Mouse (Mus musculus) bone marrow, adult 2 months (tissue): ENCODE results near the gene Suv39h2. TPM values are rescaled to one million over a fixed set of nuclear protein-coding genes. Genes with fewer than 3 reads are reported as not detected.
A peak's percentile ranks its signal among the peaks of the same experiment; 100 is the strongest.

Experiments
- H3K27ac ChIP-seq: fragments of 200-500 bp; 2 replicates; pipeline ENCODE4 v1.5.1; 2012; ENCODE audit warnings: low read depth, mild to moderate bottlenecking, control low read depth, inconsistent platforms, low read length; ENCODE audit not compliant: control insufficient read depth, poor library complexity, insufficient read depth
- H3K4me1 ChIP-seq: fragments of 200-500 bp; 2 replicates; pipeline ENCODE4 v1.6.1; 2011; ENCODE audit warnings: low read length; ENCODE audit not compliant: control insufficient read depth, insufficient read depth
- H3K4me3 ChIP-seq: fragments of 200-500 bp; replicated peaks from 2 replicates; pipeline ENCODE3; 2011; ENCODE audit warnings: mild to moderate bottlenecking, low read depth, low read length, control low read depth; ENCODE audit not compliant: control insufficient read depth
- CTCF ChIP-seq: fragments of 200-500 bp; IDR thresholded peaks from 2 replicates; pipeline ENCODE4 v1.5.1; 2011; ENCODE audit warnings: low read length, control low read depth; ENCODE audit not compliant: control insufficient read depth, insufficient read depth
- POLR2A ChIP-seq: fragments of 200-500 bp; IDR thresholded peaks from 2 replicates; pipeline ENCODE4 v1.6.1; 2011; ENCODE audit warnings: low read depth, mild to moderate bottlenecking, control low read depth, low read length, borderline replicate concordance; ENCODE audit not compliant: control insufficient read depth
- WGBS: fragments of 180-500 bp; shearing (Covaris S2); methylation state at CpG from one replicate; pipeline ENCODE4 v1.1.7; 2018; 5-methylcytosine and 5-hydroxymethylcytosine counted together
- polyA plus RNA-seq: library from polyadenylated mRNA; stranded (reverse); fragments of >200 nt; gene quantifications from 2 replicates; pipeline ENCODE4 v1.2.4, GENCODE M21; 2011; ENCODE audit warnings: low replicate concordance; ENCODE audit not compliant: missing spikeins, insufficient read depth, insufficient read length

Suv39h2 gene
- 3.4 and 4.4 TPM in 2 replicates for polyA plus RNA-seq

DNA sequence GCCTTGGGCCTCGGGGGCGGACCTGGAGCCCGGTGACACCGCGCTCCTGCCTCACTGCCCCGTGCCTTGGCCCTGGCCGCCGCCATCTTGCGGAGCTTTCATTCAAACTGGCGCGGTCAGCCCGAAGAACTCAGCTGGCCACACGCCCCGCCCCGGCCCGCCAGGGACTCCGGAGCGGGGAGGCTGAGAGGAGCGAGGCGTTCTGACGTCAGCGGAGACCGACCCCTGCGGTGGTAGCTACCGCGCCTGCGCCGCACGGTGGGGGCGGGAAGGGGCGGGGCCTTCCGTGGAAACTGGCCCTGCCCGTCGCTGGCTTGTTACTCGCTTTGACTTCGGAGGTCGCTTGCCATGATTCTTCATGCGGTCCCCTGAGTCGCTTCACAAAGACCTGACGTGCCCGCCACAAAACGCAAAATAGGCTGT lies at the start of gene Suv39h2:
Gene Suv39h2, minus strand, starts transcription at position 171 of the 423 bp plus-strand sequence.
- under 1% methylated on average over 42 of the region's 42 CpGs for WGBS
- TF ChIP-seq POLR2A (peak; percentile 45; the same call in 1 of the 2 replicates), CTCF (no peak)
- Histone ChIP-seq H3K4me1 (peaks cover 2% of the 10 kb centered on the region; the same call in 1 of the 2 replicates), H3K27ac (peak within 1 kb of the TSS; percentile 75), H3K4me3 (peak within 1 kb of the TSS; percentile 97)

GRCm38 (mm10) chr2:3522558-3522957 lies 47.7 kb upstream of the Suv39h2 start:
- no peak overlapping the region for H3K4me3 ChIP-seq
- 58% methylated on average over 4 of the region's 4 CpGs for WGBS
- TF ChIP-seq CTCF (no peak), POLR2A (no peak)
- H3K4me1 ChIP-seq, result no peaks in the 10 kb centered on the region; the same call in none of the 2 replicates
- no peak overlapping the region for H3K27ac ChIP-seq

DNA sequence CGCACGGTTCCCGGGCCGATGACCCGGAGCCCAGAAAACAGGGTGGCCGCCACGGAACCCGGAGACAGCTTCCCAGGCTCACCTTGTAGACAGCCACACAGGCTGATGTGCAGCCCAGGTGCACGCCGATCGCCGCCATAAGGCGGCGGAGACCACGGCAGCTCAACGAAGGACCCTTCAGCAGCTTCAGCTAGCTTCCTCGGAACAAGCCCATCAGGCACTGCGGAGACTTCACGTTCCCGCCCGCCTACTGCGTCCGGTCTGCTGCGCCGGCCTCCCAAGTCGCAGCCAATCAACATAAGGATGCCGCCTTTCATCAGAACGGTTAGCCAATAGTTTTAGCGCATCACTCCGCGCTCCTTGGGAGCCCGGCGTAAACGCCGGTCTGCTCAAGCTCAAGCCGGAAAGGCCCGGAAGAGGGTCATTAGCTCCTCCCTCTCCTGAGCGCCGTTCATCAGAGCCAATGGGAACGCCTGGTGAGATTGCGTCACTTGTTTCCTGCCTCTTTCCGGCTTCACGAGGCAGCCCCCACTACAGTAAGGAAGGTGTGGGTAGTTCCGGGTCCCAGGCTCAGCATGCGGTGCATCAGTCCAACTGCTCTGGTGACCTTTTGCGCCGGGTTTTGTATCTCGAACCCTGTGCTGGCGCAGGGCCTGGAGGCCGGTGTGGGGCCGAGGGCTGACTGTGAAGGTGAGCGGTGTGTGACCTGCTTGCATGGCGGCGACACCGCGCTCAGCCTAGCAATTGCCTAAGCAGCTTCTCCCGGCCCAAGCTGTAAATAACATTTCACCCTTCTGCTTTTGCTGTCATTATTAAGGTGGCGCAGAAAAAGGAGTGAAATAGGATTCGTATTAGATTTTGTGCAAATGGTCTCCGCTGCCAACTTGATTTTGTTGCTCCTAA lies 38.0 kb upstream of the Suv39h2 start, which contains the start of the genes Gm45902, Hspa14 and Cdnf:
Gene Gm45902, minus strand, starts transcription at position 239 of the 903 bp plus-strand sequence.
Gene Hspa14, minus strand, starts transcription at position 263 of the 903 bp plus-strand sequence.
Gene Cdnf, plus strand, starts transcription at position 479 of the 903 bp plus-strand sequence.
- H3K27ac ChIP-seq, result peak within 1 kb of the TSS; percentile 90
- under 1% methylated on average over 60 of the region's 60 CpGs for WGBS
- H3K4me1 ChIP-seq, result no peaks in the 10 kb centered on the region; the same call in 1 of the 2 replicates
- peak; percentile 5; the same call in 1 of the 2 replicates for TF ChIP-seq CTCF
- TF ChIP-seq POLR2A, result peak; percentile 90
- peak within 1 kb of the TSS; percentile 93 for H3K4me3 ChIP-seq

DNA sequence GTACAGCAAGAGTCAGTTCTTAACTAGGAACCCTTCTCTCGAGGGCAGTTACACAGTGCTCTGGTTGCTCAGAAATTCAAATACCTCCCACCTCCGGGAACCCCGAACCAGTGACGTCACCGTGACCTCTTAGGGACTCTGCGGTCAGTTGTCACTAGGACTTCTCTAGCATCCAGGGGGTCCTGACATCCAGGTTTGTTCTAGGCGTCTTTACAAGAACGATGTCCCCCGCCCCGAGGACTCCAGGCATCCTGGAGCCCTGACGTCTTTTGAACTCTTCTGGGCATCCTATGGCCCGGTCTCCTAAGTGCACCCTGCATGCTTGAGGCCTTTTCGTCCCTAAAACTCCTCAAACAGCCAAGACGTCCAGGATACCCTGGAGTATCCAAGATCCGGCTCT lies 37.2 kb upstream of the Suv39h2 start:
- WGBS, result under 1% methylated on average over 15 of the region's 15 CpGs
- Histone ChIP-seq H3K4me1 (no peaks in the 10 kb centered on the region; the same call in 1 of the 2 replicates), H3K4me3 (peak overlapping the region; percentile 88), H3K27ac (peak overlapping the region; percentile 90)
- TF ChIP-seq CTCF (no peak), POLR2A (no peak)

- WGBS, result 70% methylated on average over 5 of the region's 5 CpGs
- TF ChIP-seq POLR2A (no peak), CTCF (no peak)
- peaks cover 1% of the 10 kb centered on the region; the same call in 1 of the 2 replicates for H3K4me1 ChIP-seq
- no peak overlapping the region for H3K4me3 ChIP-seq
- H3K27ac ChIP-seq, result no peak overlapping the region
These were observed 26.1 kb upstream of the Suv39h2 start for GRCm38 (mm10) chr2:3500886-3501285.

- TF ChIP-seq POLR2A (no peak), CTCF (no peak)
- H3K27ac ChIP-seq, result no peak overlapping the region
- H3K4me3 ChIP-seq, result no peak overlapping the region
- peaks cover 1% of the 10 kb centered on the region; the same call in 1 of the 2 replicates for H3K4me1 ChIP-seq
- WGBS, result 77% methylated on average over 6 of the region's 6 CpGs
These were observed 24.7 kb upstream of the Suv39h2 start for GRCm38 (mm10) chr2:3499543-3499942.

- H3K4me1 ChIP-seq, result no peaks in the 10 kb centered on the region
- H3K4me3 ChIP-seq, result no peak overlapping the region
- WGBS, result 56% methylated on average over 3 of the region's 3 CpGs
- no peak for TF ChIP-seq CTCF
- no peak for TF ChIP-seq POLR2A
- H3K27ac ChIP-seq, result no peak overlapping the region
These were observed 19.1 kb upstream of the Suv39h2 start for GRCm38 (mm10) chr2:3493833-3494409.

- TF ChIP-seq CTCF (no peak), POLR2A (no peak)
- H3K4me1 ChIP-seq, result no peaks in the 10 kb centered on the region
- H3K4me3 ChIP-seq, result no peak overlapping the region
- 90% methylated on average over 3 of the region's 3 CpGs for WGBS
- H3K27ac ChIP-seq, result no peak overlapping the region
These were observed 15.0 kb upstream of the Suv39h2 start for GRCm38 (mm10) chr2:3489816-3490215.
